Mouse (Mus musculus) bone marrow, adult 2 months (tissue): Measurements from ENCODE around the gene Nudt17. TPM values are rescaled to one million over a fixed set of nuclear protein-coding genes. Genes with fewer than 3 reads are reported as not detected.

Experiments
- H3K27ac ChIP-seq: fragments of 200-500 bp; 2 replicates; pipeline ENCODE4 v1.5.1; 2012; ENCODE audit warnings: low read depth, mild to moderate bottlenecking, control low read depth, inconsistent platforms, low read length; ENCODE audit not compliant: control insufficient read depth, poor library complexity, insufficient read depth
- H3K4me1 ChIP-seq: fragments of 200-500 bp; 2 replicates; pipeline ENCODE4 v1.6.1; 2011; ENCODE audit warnings: low read length; ENCODE audit not compliant: control insufficient read depth, insufficient read depth
- H3K4me3 ChIP-seq: fragments of 200-500 bp; replicated peaks from 2 replicates; pipeline ENCODE3; 2011; ENCODE audit warnings: mild to moderate bottlenecking, low read depth, low read length, control low read depth; ENCODE audit not compliant: control insufficient read depth
- CTCF ChIP-seq: fragments of 200-500 bp; IDR thresholded peaks from 2 replicates; pipeline ENCODE4 v1.5.1; 2011; ENCODE audit warnings: low read length, control low read depth; ENCODE audit not compliant: control insufficient read depth, insufficient read depth
- POLR2A ChIP-seq: fragments of 200-500 bp; IDR thresholded peaks from 2 replicates; pipeline ENCODE4 v1.6.1; 2011; ENCODE audit warnings: low read depth, mild to moderate bottlenecking, control low read depth, low read length, borderline replicate concordance; ENCODE audit not compliant: control insufficient read depth
- WGBS: fragments of 180-500 bp; shearing (Covaris S2); methylation state at CpG from one replicate; pipeline ENCODE4 v1.1.7; 2018; 5-methylcytosine and 5-hydroxymethylcytosine counted together
- polyA plus RNA-seq: library from polyadenylated mRNA; stranded (reverse); fragments of >200 nt; gene quantifications from 2 replicates; pipeline ENCODE4 v1.2.4, GENCODE M21; 2011; ENCODE audit warnings: low replicate concordance; ENCODE audit not compliant: missing spikeins, insufficient read depth, insufficient read length

Nudt17 gene
- polyA plus RNA-seq, 1 experiment, result 1.4 TPM

GRCm38 (mm10) chr3:96684151-96684821 is 24.1 kb downstream of the Nudt17 start:
- TF ChIP-seq CTCF (no peak), POLR2A (no peak)
- H3K4me1 ChIP-seq, result no peaks in the 10 kb centered on the region
- no peak overlapping the region for H3K4me3 ChIP-seq

GRCm38 (mm10) chr3:96683496-96683895 is 24.9 kb downstream of the Nudt17 start:
- no peak for TF ChIP-seq CTCF
- TF ChIP-seq POLR2A, result no peak
- Histone ChIP-seq H3K4me1 (no peaks in the 10 kb centered on the region), H3K27ac (no peak overlapping the region), H3K4me3 (no peak overlapping the region)
- WGBS, result 85% methylated on average over 3 of the region's 3 CpGs

More at GRCm38 (mm10) chr3:96684151-96684821, 24.1 kb downstream of the Nudt17 start:
- 56% methylated on average over 17 of the region's 17 CpGs for WGBS
- H3K27ac ChIP-seq, result no peak overlapping the region

- WGBS, result 47% methylated on average over 12 of the region's 12 CpGs
- Histone ChIP-seq H3K4me1 (no peaks in the 10 kb centered on the region), H3K27ac (no peak overlapping the region), H3K4me3 (no peak overlapping the region)
- TF ChIP-seq POLR2A (no peak), CTCF (no peak)
These were observed 27.9 kb downstream of the Nudt17 start for GRCm38 (mm10) chr3:96680269-96680956.

GRCm38 (mm10) chr3:96679159-96679674 is 29.1 kb downstream of the Nudt17 start:
- H3K27ac ChIP-seq, result no peak overlapping the region
- TF ChIP-seq CTCF (no peak), POLR2A (no peak)
- no peaks in the 10 kb centered on the region for H3K4me1 ChIP-seq
- 54% methylated on average over 5 of the region's 5 CpGs for WGBS
- H3K4me3 ChIP-seq, result no peak overlapping the region

GRCm38 (mm10) chr3:96678456-96678855 is 29.9 kb downstream of the Nudt17 start:
- Histone ChIP-seq H3K4me1 (no peaks in the 10 kb centered on the region), H3K27ac (no peak overlapping the region), H3K4me3 (no peak overlapping the region)
- WGBS, result 75% methylated on average over 7 of the region's 7 CpGs
- TF ChIP-seq CTCF (no peak), POLR2A (no peak)

GRCm38 (mm10) chr3:96675690-96676089 is 32.7 kb downstream of the Nudt17 start:
- TF ChIP-seq CTCF (no peak), POLR2A (no peak)
- WGBS, result 82% methylated on average over 3 of the region's 3 CpGs
- no peaks in the 10 kb centered on the region for H3K4me1 ChIP-seq
- H3K4me3 ChIP-seq, result no peak overlapping the region
- no peak overlapping the region for H3K27ac ChIP-seq

- H3K27ac ChIP-seq, result no peak overlapping the region
- 41% methylated on average over 3 of the region's 3 CpGs for WGBS
- TF ChIP-seq CTCF, result no peak
- TF ChIP-seq POLR2A, result no peak
- no peak overlapping the region for H3K4me3 ChIP-seq
- H3K4me1 ChIP-seq, result no peaks in the 10 kb centered on the region
These were observed 33.2 kb downstream of the Nudt17 start for GRCm38 (mm10) chr3:96675171-96675570.

GRCm38 (mm10) chr3:96674442-96674841 is 33.9 kb downstream of the Nudt17 start:
- TF ChIP-seq CTCF, result no peak
- no peak for TF ChIP-seq POLR2A
- WGBS, result 74% methylated on average over 8 of the region's 8 CpGs
- Histone ChIP-seq H3K4me1 (no peaks in the 10 kb centered on the region), H3K27ac (no peak overlapping the region), H3K4me3 (no peak overlapping the region)

- H3K4me1 ChIP-seq, result no peaks in the 10 kb centered on the region
- no peak overlapping the region for H3K4me3 ChIP-seq
- 82% methylated on average over 4 of the region's 4 CpGs for WGBS
- TF ChIP-seq POLR2A (no peak), CTCF (no peak)
- H3K27ac ChIP-seq, result no peak overlapping the region
These were observed 34.8 kb downstream of the Nudt17 start for GRCm38 (mm10) chr3:96673514-96673913.
